Comparison of ENCODE assay signal across 9 mouse cellular contexts in the genomic region with DNA sequence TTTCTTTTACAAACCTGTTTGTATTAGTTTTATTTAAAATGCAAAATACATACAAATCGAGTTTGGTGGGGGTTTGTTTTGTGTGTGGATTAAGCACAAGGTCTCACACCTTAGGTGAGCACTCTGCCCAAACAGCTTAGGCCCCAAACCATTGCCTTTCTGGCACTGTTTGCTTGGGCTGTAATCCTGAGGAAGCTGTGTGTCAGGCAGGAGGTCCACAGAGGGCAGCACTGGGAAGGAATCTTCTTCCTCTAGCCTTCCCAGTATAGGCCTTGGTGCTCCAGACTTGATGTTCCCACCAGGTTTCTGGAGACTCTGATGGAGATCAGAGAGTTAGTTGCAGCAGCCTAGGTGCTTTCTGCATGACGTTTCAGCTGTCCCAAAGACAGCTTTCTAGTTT. TPM values are rescaled to one million over a fixed set of nuclear protein-coding genes. Genes with fewer than 3 reads are reported as not detected.
DNase-seq lines count a peak whose midpoint lies in the region; ATAC-seq and TF ChIP-seq lines count a peak whose summit lies in the region.
"Had no signal": no experiment of that assay in that cellular context is flagged by ENCODE, and none has a peak within 500 bp of the region (broad histone marks: within the 10 kb centered on the region; RNA-seq: fewer than 3 reads in every experiment).

No protein-coding gene starts in this region.

- DNase-seq in adrenal gland, adult (ENCODE audit: inconsistent age in 2 of 2, low spot score in 1 of 2), result peak; percentile 37 to 81
- DNase-seq in adrenal gland, postnatal 10 days, result no peak
- DNase-seq in lung, postnatal 36 days, result peak; percentile 25
- DNase-seq in spleen, postnatal 4 days (ENCODE audit: low spot score in 2 of 2), result no peak
- DNase-seq in layer of hippocampus, adult 8-10 months (ENCODE audit: low spot score in 2 of 2), result no peak

- H3K9me3 ChIP-seq in intestine, postnatal 0 days (ENCODE audit: control insufficient read depth), result no peaks in the 10 kb centered on the region
- no peaks in the 10 kb centered on the region for H3K9me3 ChIP-seq in intestine, embryonic 15.5 days
- H3K9me3 ChIP-seq in embryonic facial prominence, embryonic 13.5 days, result no peaks in the 10 kb centered on the region
- H3K9me3 ChIP-seq: liver, embryonic 15.5 days had no signal

- no peak overlapping the region for H3K9ac ChIP-seq in intestine, postnatal 0 days (ENCODE audit: low read depth, low read length)
- H3K9ac ChIP-seq in intestine, embryonic 15.5 days, result no peak overlapping the region
- H3K9ac ChIP-seq in embryonic facial prominence, embryonic 13.5 days, result no peak overlapping the region
- H3K9ac ChIP-seq: liver, embryonic 15.5 days had no signal

- H3K4me3 ChIP-seq in intestine, postnatal 0 days (ENCODE audit: low read depth, low read length), result no peak overlapping the region
- no peak overlapping the region for H3K4me3 ChIP-seq in intestine, embryonic 15.5 days (replicated peaks)
- H3K4me3 ChIP-seq in embryonic facial prominence, embryonic 13.5 days, result no peak overlapping the region
- H3K4me3 ChIP-seq: liver, embryonic 15.5 days had no signal

- peak; percentile 52 for TF ChIP-seq CTCF in intestine, postnatal 0 days (IDR thresholded peaks at IDR 0.05; ENCODE audit: low read depth)

- no peak overlapping the region for H3K4me2 ChIP-seq in intestine, postnatal 0 days (replicated peaks; ENCODE audit: low read depth)
- H3K4me2 ChIP-seq in intestine, embryonic 15.5 days (replicated peaks), result no peak overlapping the region
- no peak overlapping the region for H3K4me2 ChIP-seq in embryonic facial prominence, embryonic 13.5 days
- H3K4me2 ChIP-seq: liver, embryonic 15.5 days had no signal

- H3K36me3 ChIP-seq in intestine, postnatal 0 days (ENCODE audit: control insufficient read depth, insufficient read depth), result peaks cover 18% of the 10 kb centered on the region; the same call in 1 of the 2 replicates
- no peaks in the 10 kb centered on the region for H3K36me3 ChIP-seq in intestine, embryonic 15.5 days
- peaks cover 23% of the 10 kb centered on the region for H3K36me3 ChIP-seq in embryonic facial prominence, embryonic 13.5 days

- no peak overlapping the region for H3K27ac ChIP-seq in intestine, postnatal 0 days (ENCODE audit: low read depth, low read length)
- H3K27ac ChIP-seq in intestine, embryonic 15.5 days, result no peak overlapping the region
- H3K27ac ChIP-seq in embryonic facial prominence, embryonic 13.5 days, result 0 out of 2 replicates have a peak overlapping the region, but pooled peaks have one; percentile 64
- H3K27ac ChIP-seq: liver, embryonic 15.5 days had no signal

- 0 out of 2 replicates have a peak, but pooled peaks cover 6% of the 10 kb centered on the region for H3K4me1 ChIP-seq in intestine, postnatal 0 days (replicated peaks; ENCODE audit: control insufficient read depth, insufficient read depth, low read length)
- H3K4me1 ChIP-seq in intestine, embryonic 15.5 days (replicated peaks), result peaks cover 14% of the 10 kb centered on the region
- H3K4me1 ChIP-seq in embryonic facial prominence, embryonic 13.5 days, result peaks cover 19% of the 10 kb centered on the region

- ATAC-seq in intestine, postnatal 0 days, result no peak
- no peak for ATAC-seq in intestine, embryonic 15.5 days
- ATAC-seq in embryonic facial prominence, embryonic 13.5 days (ENCODE audit: insufficient number of reproducible peaks, insufficient read depth, low FRiP score, low TSS enrichment, low read depth), result no peak

- WGBS in intestine, postnatal 0 days, result 36% methylated on average over 2 of the region's 2 CpGs
- WGBS in intestine, embryonic 15.5 days, result 43% methylated on average over 2 of the region's 2 CpGs
- WGBS in embryonic facial prominence, embryonic 13.5 days, result 40% methylated on average over 2 of the region's 2 CpGs

- H3K27me3 ChIP-seq in intestine, postnatal 0 days (replicated peaks; ENCODE audit: control insufficient read depth, insufficient read depth, low read length), result no peaks in the 10 kb centered on the region
- no peaks in the 10 kb centered on the region for H3K27me3 ChIP-seq in intestine, embryonic 15.5 days (replicated peaks)
- H3K27me3 ChIP-seq in embryonic facial prominence, embryonic 13.5 days, result no peaks in the 10 kb centered on the region
- H3K27me3 ChIP-seq: liver, embryonic 15.5 days had no signal

RNA-seq across cellular contexts. Expression of a gene that starts 12.1 kb away (rescaled TPM):
- total RNA-seq in adrenal gland, postnatal 10 days (2021), result 100 to 1,000 TPM; 114 TPM
- polyA plus RNA-seq in intestine, postnatal 0 days (2015; fragmentation: Nextera tagmentation; extraction: Ambion mirVana), result 248 and 253 TPM in 2 replicates
- polyA plus RNA-seq in intestine, embryonic 15.5 days (2015; fragmentation: Nextera tagmentation; extraction: Ambion mirVana), result 259 and 262 TPM in 2 replicates
- polyA plus RNA-seq in embryonic facial prominence, embryonic 13.5 days (2015; fragmentation: Nextera tagmentation; extraction: Ambion mirVana), result 254 and 287 TPM in 2 replicates
- total RNA-seq in layer of hippocampus, adult 8-10 months (2022), result 100 to 1,000 TPM in 1 of 4 experiments, 10 to 100 TPM in 3; 90.6 to 100 (median 94.2) TPM

RNA-seq across cellular contexts. Expression of a gene that starts 25.8 kb away (rescaled TPM):
- total RNA-seq in adrenal gland, postnatal 10 days (2021), result not detected
- polyA plus RNA-seq in intestine, postnatal 0 days (2015; fragmentation: Nextera tagmentation; extraction: Ambion mirVana), result not detected in 2 replicates
- polyA plus RNA-seq in intestine, embryonic 15.5 days (2015; fragmentation: Nextera tagmentation; extraction: Ambion mirVana), result 0.20 and 0.29 TPM in 2 replicates
- 0.54 and 0.62 TPM in 2 replicates for polyA plus RNA-seq in embryonic facial prominence, embryonic 13.5 days (2015; fragmentation: Nextera tagmentation; extraction: Ambion mirVana)
- total RNA-seq in layer of hippocampus, adult 8-10 months (2022), result 1 to 10 TPM in 2 of 4 experiments, under 1 TPM in 2; 0.35 to 9.3 (median 4.4) TPM

RNA-seq across cellular contexts. Expression of a gene that starts 26.4 kb away (rescaled TPM):
- total RNA-seq in adrenal gland, postnatal 10 days (2021), result 1 to 10 TPM; 3.2 to 4.3 TPM
- polyA plus RNA-seq in intestine, postnatal 0 days (2015; fragmentation: Nextera tagmentation; extraction: Ambion mirVana), result 0.82 and 0.90 TPM in 2 replicates
- polyA plus RNA-seq in intestine, embryonic 15.5 days (2015; fragmentation: Nextera tagmentation; extraction: Ambion mirVana), result 3.5 and 4.9 TPM in 2 replicates
- 2.4 and 2.9 TPM in 2 replicates for polyA plus RNA-seq in embryonic facial prominence, embryonic 13.5 days (2015; fragmentation: Nextera tagmentation; extraction: Ambion mirVana)
- not detected for total RNA-seq in layer of hippocampus, adult 8-10 months (2022)

RNA-seq across cellular contexts. Expression of a gene that starts 44.4 kb away (rescaled TPM):
- total RNA-seq in adrenal gland, postnatal 10 days (2021), result 100 to 1,000 TPM; 248 to 299 TPM
- 219 and 224 TPM in 2 replicates for polyA plus RNA-seq in intestine, postnatal 0 days (2015; fragmentation: Nextera tagmentation; extraction: Ambion mirVana)
- 652 and 741 TPM in 2 replicates for polyA plus RNA-seq in intestine, embryonic 15.5 days (2015; fragmentation: Nextera tagmentation; extraction: Ambion mirVana)
- polyA plus RNA-seq in embryonic facial prominence, embryonic 13.5 days (2015; fragmentation: Nextera tagmentation; extraction: Ambion mirVana), result 1,090 and 1,133 TPM in 2 replicates
- 100 to 1,000 TPM; 257 to 295 (median 288) TPM for total RNA-seq in layer of hippocampus, adult 8-10 months (2022)

RNA-seq across cellular contexts. Expression of a gene that starts 45.0 kb away (rescaled TPM):
- total RNA-seq in adrenal gland, postnatal 10 days (2021), result 10 to 100 TPM; 66.6 to 85.8 TPM
- polyA plus RNA-seq in intestine, postnatal 0 days (2015; fragmentation: Nextera tagmentation; extraction: Ambion mirVana), result 24.0 TPM in 2 replicates
- polyA plus RNA-seq in intestine, embryonic 15.5 days (2015; fragmentation: Nextera tagmentation; extraction: Ambion mirVana), result 86.7 and 98.0 TPM in 2 replicates
- polyA plus RNA-seq in embryonic facial prominence, embryonic 13.5 days (2015; fragmentation: Nextera tagmentation; extraction: Ambion mirVana), result 137 and 142 TPM in 2 replicates
- 100 to 1,000 TPM; 170 to 209 (median 180) TPM for total RNA-seq in layer of hippocampus, adult 8-10 months (2022)

Comparison
In these comparisons a context has a peak if more than half of its experiments do, and no peak if none do; other contexts are left out.
1. DNase-seq: peak in adrenal gland, adult (2 of 2) and lung, postnatal 36 days (single experiment); none in adrenal gland, postnatal 10 days (single experiment), spleen, postnatal 4 days (0 of 2) and layer of hippocampus, adult 8-10 months (0 of 2).